Mouse (Mus musculus): Measurements from ENCODE around the gene Slamf9. TPM values are rescaled to one million over a fixed set of nuclear protein-coding genes. Genes with fewer than 3 reads are reported as not detected.

Slamf9 gene
- polyA plus RNA-seq, 1 experiment: 7.3 TPM

GRCm38 (mm10) chr1:172520576-172521440 is 45.6 kb downstream of the Slamf9 start, which contains the start of gene Cfap45:
Cfap45 (plus strand) TSS chr1:172520801.
- peak; percentile 85 for DNase-seq
- H3K27ac ChIP-seq (ENCODE audit: control insufficient read depth, insufficient read depth, low read length): no peak within 1 kb of the TSS
- WGBS: 2% methylated on average over 28 of the region's 28 CpGs
- no peak for TF ChIP-seq POLR2A (IDR thresholded peaks at IDR 0.05; ENCODE audit: control insufficient read depth, extremely low read depth, insufficient read depth, low read length, poor library complexity)
- no peak for TF ChIP-seq CTCF (IDR thresholded peaks at IDR 0.05; ENCODE audit: borderline replicate concordance, control insufficient read depth, extremely low read depth, insufficient read depth, low read length, poor library complexity)
- no peaks in the 10 kb centered on the region for H3K27me3 ChIP-seq (ENCODE audit: control insufficient read depth, insufficient read depth, low read length)
- H3K4me1 ChIP-seq (replicated peaks; ENCODE audit: control insufficient read depth, insufficient read depth, low read length): peaks cover 16% of the 10 kb centered on the region
- peak within 1 kb of the TSS; percentile 34 for H3K4me3 ChIP-seq (ENCODE audit: control insufficient read depth, insufficient read depth, low read length)
- no peaks in the 10 kb centered on the region for H3K36me3 ChIP-seq (ENCODE audit: control insufficient read depth, insufficient read depth, low read length)

- WGBS: 38% methylated on average over 7 of the region's 7 CpGs
Observed at GRCm38 (mm10) chr1:172522524-172522923, 47.4 kb downstream of the Slamf9 start.

GRCm38 (mm10) chr1:172523699-172524101 is 48.5 kb downstream of the Slamf9 start:
- Histone ChIP-seq H3K27ac (ENCODE audit: control insufficient read depth, insufficient read depth, low read length) (no peak overlapping the region), H3K36me3 (ENCODE audit: control insufficient read depth, insufficient read depth, low read length) (no peaks in the 10 kb centered on the region), H3K4me3 (ENCODE audit: control insufficient read depth, insufficient read depth, low read length) (no peak overlapping the region), H3K27me3 (ENCODE audit: control insufficient read depth, insufficient read depth, low read length) (no peaks in the 10 kb centered on the region; the same call in 1 of the 2 replicates), H3K4me1 (replicated peaks; ENCODE audit: control insufficient read depth, insufficient read depth, low read length) (peaks cover 26% of the 10 kb centered on the region)
- TF ChIP-seq CTCF (IDR thresholded peaks at IDR 0.05; ENCODE audit: borderline replicate concordance, control insufficient read depth, extremely low read depth, insufficient read depth, low read length, poor library complexity): no peak
- no peak for TF ChIP-seq POLR2A (IDR thresholded peaks at IDR 0.05; ENCODE audit: control insufficient read depth, extremely low read depth, insufficient read depth, low read length, poor library complexity)
- DNase-seq: no peak
- 64% methylated on average over 12 of the region's 12 CpGs for WGBS

More at GRCm38 (mm10) chr1:172522524-172522923, 47.4 kb downstream of the Slamf9 start:
- no peak overlapping the region for H3K4me3 ChIP-seq (ENCODE audit: control insufficient read depth, insufficient read depth, low read length)
- peaks cover 26% of the 10 kb centered on the region for H3K4me1 ChIP-seq (replicated peaks; ENCODE audit: control insufficient read depth, insufficient read depth, low read length)
- TF ChIP-seq POLR2A (IDR thresholded peaks at IDR 0.05; ENCODE audit: control insufficient read depth, extremely low read depth, insufficient read depth, low read length, poor library complexity) (no peak), CTCF (IDR thresholded peaks at IDR 0.05; ENCODE audit: borderline replicate concordance, control insufficient read depth, extremely low read depth, insufficient read depth, low read length, poor library complexity) (no peak)
- no peak overlapping the region for H3K27ac ChIP-seq (ENCODE audit: control insufficient read depth, insufficient read depth, low read length)
- no peaks in the 10 kb centered on the region; the same call in 1 of the 2 replicates for H3K27me3 ChIP-seq (ENCODE audit: control insufficient read depth, insufficient read depth, low read length)
- no peak for DNase-seq
- H3K36me3 ChIP-seq (ENCODE audit: control insufficient read depth, insufficient read depth, low read length): no peaks in the 10 kb centered on the region

- Histone ChIP-seq H3K27me3 (ENCODE audit: control insufficient read depth, insufficient read depth, low read length) (no peaks in the 10 kb centered on the region; the same call in 1 of the 2 replicates), H3K4me3 (ENCODE audit: control insufficient read depth, insufficient read depth, low read length) (no peak overlapping the region), H3K4me1 (replicated peaks; ENCODE audit: control insufficient read depth, insufficient read depth, low read length) (peaks cover 26% of the 10 kb centered on the region), H3K36me3 (ENCODE audit: control insufficient read depth, insufficient read depth, low read length) (no peaks in the 10 kb centered on the region), H3K27ac (ENCODE audit: control insufficient read depth, insufficient read depth, low read length) (no peak overlapping the region)
- no peak for DNase-seq
- WGBS: 2% methylated on average over 15 of the region's 15 CpGs
- TF ChIP-seq POLR2A (IDR thresholded peaks at IDR 0.05; ENCODE audit: control insufficient read depth, extremely low read depth, insufficient read depth, low read length, poor library complexity) (no peak), CTCF (IDR thresholded peaks at IDR 0.05; ENCODE audit: borderline replicate concordance, control insufficient read depth, extremely low read depth, insufficient read depth, low read length, poor library complexity) (no peak)
Observed at GRCm38 (mm10) chr1:172525027-172525764, 50.0 kb downstream of the Slamf9 start.

GRCm38 (mm10) chr1:172525971-172526370 is 50.8 kb downstream of the Slamf9 start:
- H3K36me3 ChIP-seq (ENCODE audit: control insufficient read depth, insufficient read depth, low read length): no peaks in the 10 kb centered on the region
- no peak overlapping the region for H3K4me3 ChIP-seq (ENCODE audit: control insufficient read depth, insufficient read depth, low read length)
- WGBS: 15% methylated on average over 7 of the region's 7 CpGs
- H3K27me3 ChIP-seq (ENCODE audit: control insufficient read depth, insufficient read depth, low read length): no peaks in the 10 kb centered on the region; the same call in 1 of the 2 replicates
- no peak for DNase-seq
- TF ChIP-seq POLR2A (IDR thresholded peaks at IDR 0.05; ENCODE audit: control insufficient read depth, extremely low read depth, insufficient read depth, low read length, poor library complexity) (no peak), CTCF (IDR thresholded peaks at IDR 0.05; ENCODE audit: borderline replicate concordance, control insufficient read depth, extremely low read depth, insufficient read depth, low read length, poor library complexity) (no peak)
- H3K4me1 ChIP-seq (replicated peaks; ENCODE audit: control insufficient read depth, insufficient read depth, low read length): peaks cover 23% of the 10 kb centered on the region
- no peak overlapping the region for H3K27ac ChIP-seq (ENCODE audit: control insufficient read depth, insufficient read depth, low read length)

- H3K27me3 ChIP-seq (ENCODE audit: control insufficient read depth, insufficient read depth, low read length): no peaks in the 10 kb centered on the region; the same call in 1 of the 2 replicates
- no peaks in the 10 kb centered on the region for H3K36me3 ChIP-seq (ENCODE audit: control insufficient read depth, insufficient read depth, low read length)
- DNase-seq: no peak
- TF ChIP-seq POLR2A (IDR thresholded peaks at IDR 0.05; ENCODE audit: control insufficient read depth, extremely low read depth, insufficient read depth, low read length, poor library complexity) (no peak), CTCF (IDR thresholded peaks at IDR 0.05; ENCODE audit: borderline replicate concordance, control insufficient read depth, extremely low read depth, insufficient read depth, low read length, poor library complexity) (no peak)
- H3K4me3 ChIP-seq (ENCODE audit: control insufficient read depth, insufficient read depth, low read length): peak overlapping the region; percentile 9; the same call in 1 of the 2 replicates
- peaks cover 19% of the 10 kb centered on the region for H3K4me1 ChIP-seq (replicated peaks; ENCODE audit: control insufficient read depth, insufficient read depth, low read length)
- no peak overlapping the region for H3K27ac ChIP-seq (ENCODE audit: control insufficient read depth, insufficient read depth, low read length)
- WGBS: 5% methylated on average over 23 of the region's 23 CpGs
Observed at GRCm38 (mm10) chr1:172526380-172527081, 51.4 kb downstream of the Slamf9 start.
